Mouse (Mus musculus) thymus, adult 2 months (tissue): Measurements from ENCODE around the gene Steap1.

Experiments used
- CTCF ChIP-seq: fragments of 200-500 bp; IDR thresholded peaks from 2 replicates; pipeline ENCODE4 v1.5.1; 2012; ENCODE audit warnings: mild to moderate bottlenecking, control low read depth, low read length, moderate library complexity, borderline replicate concordance; ENCODE audit not compliant: control insufficient read depth, poor library complexity, insufficient read depth; ENCODE audit errors: extremely low read depth
- POLR2A ChIP-seq: fragments of 200-500 bp; IDR thresholded peaks from 2 replicates; pipeline ENCODE4 v1.6.1; 2012; ENCODE audit warnings: mild to moderate bottlenecking, low read length, control low read depth, moderate library complexity; ENCODE audit not compliant: control insufficient read depth, poor library complexity, insufficient read depth; ENCODE audit errors: extremely low read depth

DNA sequence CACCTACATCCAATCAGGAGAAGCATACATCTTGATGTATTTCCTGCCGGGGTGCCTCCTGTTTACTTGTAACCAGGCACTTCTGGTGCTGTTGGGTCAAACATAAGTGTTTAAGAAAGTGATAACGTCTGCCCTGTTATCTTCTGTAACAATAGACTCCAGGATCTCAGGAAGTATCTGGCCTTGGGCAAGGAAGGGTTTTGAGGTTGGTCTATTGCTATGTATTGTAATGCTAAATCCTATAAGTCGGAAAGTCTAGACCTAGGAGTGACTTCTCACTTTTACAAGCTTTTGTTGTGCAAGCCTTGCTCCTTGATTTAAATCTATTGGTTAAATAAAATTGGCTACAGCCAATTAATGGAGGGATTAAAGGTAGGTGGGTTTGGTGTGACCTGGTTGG lies 50.3 kb downstream of the Steap1 start:
- TF ChIP-seq POLR2A (no peak), CTCF (no peak)
